Mouse (Mus musculus) heart, adult 2 months (tissue): ENCODE results near the gene Camkk2.

Source experiments
- CTCF ChIP-seq: fragments of 200-600 bp; IDR thresholded peaks from 2 replicates; pipeline ENCODE4 v1.8.1; 2022; ENCODE audit warnings: antibody characterized with exemption, mild to moderate bottlenecking, moderate library complexity
- EP300 ChIP-seq: fragments of 200-500 bp; IDR thresholded peaks from 2 replicates; pipeline ENCODE4 v1.6.1; 2011; ENCODE audit warnings: low read depth, low read length, control low read depth; ENCODE audit not compliant: insufficient read depth
- POLR2A ChIP-seq: fragments of 200-500 bp; IDR thresholded peaks from 2 replicates; pipeline ENCODE4 v1.6.1; 2011; ENCODE audit warnings: mild to moderate bottlenecking, low read depth, low read length, control low read depth; ENCODE audit not compliant: insufficient read depth

DNA sequence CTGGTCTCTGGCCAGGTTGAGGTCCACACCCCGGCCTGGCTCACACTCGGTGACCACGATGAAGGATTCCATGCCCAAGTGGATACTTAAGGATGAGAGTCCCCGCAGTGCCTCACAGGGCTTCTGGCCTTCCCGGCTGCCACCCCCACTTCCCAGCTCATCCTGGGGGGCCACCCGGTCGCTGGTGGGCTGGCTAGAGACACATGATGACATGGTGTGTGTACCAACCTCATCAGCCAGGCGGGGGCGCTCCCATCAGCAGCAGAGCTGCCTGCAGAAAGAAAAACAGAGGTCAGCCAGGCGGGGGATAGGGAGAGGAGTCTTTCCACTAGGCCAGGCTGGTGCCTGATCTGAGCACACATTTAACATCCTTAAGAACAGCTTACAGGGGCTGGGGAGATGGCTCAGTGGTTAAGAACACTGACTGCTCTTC, 15.2 kb downstream of the Camkk2 start:
- TF ChIP-seq POLR2A: no peak
- peak; percentile 59 for TF ChIP-seq CTCF
- no peak for TF ChIP-seq EP300
